Mouse (Mus musculus) heart, adult 8-10 months (tissue): ENCODE results near the gene Dynll2. TPM values are rescaled to one million over a fixed set of nuclear protein-coding genes. Genes with fewer than 3 reads are reported as not detected.

Experiments
- DNase-seq: peaks from one replicate; pipeline ENCODE4 v3.0.0; 2022; ENCODE audit warnings: low spot score
- total RNA-seq, 4 experiments: library from RNA; stranded (reverse); gene quantifications; 2 replicates each; pipeline ENCODE4 v1.2.4; 2022

Gene Dynll2
- total RNA-seq, result 100 to 1,000 TPM; 414 to 471 (median 442) TPM

GRCm38 (mm10) chr11:87986831-87987793 is at the start of gene Dynll2:
Gene Dynll2, minus strand, starts transcription at chr11:87987533.
- peak; percentile 79 for DNase-seq

GRCm38 (mm10) chr11:88036761-88037251 is 49.5 kb upstream of the Dynll2 start:
- no peak for DNase-seq

- no peak for DNase-seq
Measured at GRCm38 (mm10) chr11:88035970-88036369, 48.6 kb upstream of the Dynll2 start.

- DNase-seq, result no peak
Measured at GRCm38 (mm10) chr11:88031753-88032152, 44.4 kb upstream of the Dynll2 start.

GRCm38 (mm10) chr11:88030836-88031235 is 43.5 kb upstream of the Dynll2 start:
- no peak for DNase-seq

GRCm38 (mm10) chr11:88030219-88030618 is 42.9 kb upstream of the Dynll2 start:
- no peak for DNase-seq

- DNase-seq, result no peak
Measured at GRCm38 (mm10) chr11:88028193-88028684, 40.9 kb upstream of the Dynll2 start.

GRCm38 (mm10) chr11:88027391-88028035 is 40.2 kb upstream of the Dynll2 start:
- no peak for DNase-seq

- no peak for DNase-seq
Measured at GRCm38 (mm10) chr11:88023933-88024332, 36.6 kb upstream of the Dynll2 start.

GRCm38 (mm10) chr11:88015795-88016194 is 28.5 kb upstream of the Dynll2 start:
- no peak for DNase-seq

GRCm38 (mm10) chr11:88015161-88015560 is 27.8 kb upstream of the Dynll2 start:
- DNase-seq, result no peak

- no peak for DNase-seq
Measured at GRCm38 (mm10) chr11:88013632-88014031, 26.3 kb upstream of the Dynll2 start.

- no peak for DNase-seq
Measured at GRCm38 (mm10) chr11:88012621-88013244, 25.4 kb upstream of the Dynll2 start.

- DNase-seq, result no peak
Measured at GRCm38 (mm10) chr11:88011914-88012419, 24.6 kb upstream of the Dynll2 start.

GRCm38 (mm10) chr11:88011208-88011913 is 24.0 kb upstream of the Dynll2 start:
- no peak for DNase-seq

- no peak for DNase-seq
Measured at GRCm38 (mm10) chr11:88009542-88010190, 22.3 kb upstream of the Dynll2 start.

- no peak for DNase-seq
Measured at GRCm38 (mm10) chr11:88008641-88009040, 21.3 kb upstream of the Dynll2 start.

- no peak for DNase-seq
Measured at GRCm38 (mm10) chr11:88004123-88004522, 16.8 kb upstream of the Dynll2 start.

GRCm38 (mm10) chr11:88002738-88003137 is 15.4 kb upstream of the Dynll2 start:
- no peak for DNase-seq

GRCm38 (mm10) chr11:87999751-88000150 is 12.4 kb upstream of the Dynll2 start:
- no peak for DNase-seq

GRCm38 (mm10) chr11:87991806-87992205 is 4.5 kb upstream of the Dynll2 start:
- DNase-seq, result no peak
